Mouse (Mus musculus): ENCODE data around the gene Anks1. TPM values are rescaled to one million over a fixed set of nuclear protein-coding genes. Genes with fewer than 3 reads are reported as not detected.

The Anks1 gene
- polyA plus RNA-seq, 1 experiment from 2014 or later, result 12.3 TPM

DNA sequence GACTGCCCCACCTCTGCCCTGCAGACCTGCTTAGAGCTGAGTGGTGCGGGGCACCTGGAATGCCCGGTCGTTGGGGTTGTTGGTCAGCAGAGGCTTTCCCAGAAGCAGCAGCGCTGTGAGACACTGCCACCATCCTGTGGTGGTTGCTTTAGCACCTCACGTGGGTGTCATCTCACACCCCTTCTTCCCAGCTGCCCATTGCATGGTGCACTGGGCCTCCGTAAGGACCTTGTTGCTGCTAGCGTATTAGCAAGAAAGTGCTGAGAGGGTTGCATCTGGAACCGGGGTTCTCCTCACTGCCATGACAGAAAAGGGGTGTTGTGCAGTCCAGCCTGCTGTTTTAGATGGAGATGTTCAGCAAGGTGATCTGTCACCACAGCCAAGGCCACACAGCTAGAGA lies 97.1 kb downstream of the Anks1 start:
- no peaks in the 10 kb centered on the region for H3K9me3 ChIP-seq
- H3K36me3 ChIP-seq, result peaks cover 4% of the 10 kb centered on the region; the same call in 1 of the 2 replicates
- no peak overlapping the region for H3K4me3 ChIP-seq
- H3K4me2 ChIP-seq, result no peak overlapping the region; the same call in 1 of the 2 replicates
- peaks cover 57% of the 10 kb centered on the region for H3K4me1 ChIP-seq
- H3K27ac ChIP-seq, result peak overlapping the region; percentile 92
- no peak overlapping the region for H3K9ac ChIP-seq
- no peak for ATAC-seq (ENCODE audit: insufficient number of reproducible peaks, low FRiP score, low TSS enrichment, low read depth)
- 68% methylated on average over 8 of the region's 8 CpGs for WGBS
- no peaks in the 10 kb centered on the region for H3K27me3 ChIP-seq

DNA sequence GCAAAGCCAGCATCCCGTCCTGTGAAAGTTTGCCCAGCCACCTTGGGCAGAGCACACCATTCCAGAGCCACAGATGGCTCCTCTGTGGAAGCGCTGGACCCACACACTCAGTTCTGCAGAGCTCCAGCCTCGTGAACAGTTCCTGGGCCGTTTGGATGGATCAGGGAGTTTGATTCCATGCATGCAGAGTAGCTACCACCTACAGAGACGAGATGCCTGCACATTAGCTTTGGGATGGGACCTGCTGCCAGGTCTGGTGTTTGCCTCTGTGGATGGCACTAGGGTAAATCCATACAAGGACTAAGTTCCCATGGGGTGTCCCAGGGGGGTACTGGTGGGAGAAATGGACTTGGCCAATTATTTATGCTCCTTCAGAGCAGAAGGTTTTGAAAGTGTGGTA lies 97.5 kb downstream of the Anks1 start:
- 54% methylated on average over 5 of the region's 5 CpGs for whole genome bisulfite sequencing
- H3K4me1 ChIP-seq, result peaks cover 54% of the 10 kb centered on the region
- no peak for ATAC-seq (ENCODE audit: insufficient number of reproducible peaks, low FRiP score, low TSS enrichment, low read depth)

DNA sequence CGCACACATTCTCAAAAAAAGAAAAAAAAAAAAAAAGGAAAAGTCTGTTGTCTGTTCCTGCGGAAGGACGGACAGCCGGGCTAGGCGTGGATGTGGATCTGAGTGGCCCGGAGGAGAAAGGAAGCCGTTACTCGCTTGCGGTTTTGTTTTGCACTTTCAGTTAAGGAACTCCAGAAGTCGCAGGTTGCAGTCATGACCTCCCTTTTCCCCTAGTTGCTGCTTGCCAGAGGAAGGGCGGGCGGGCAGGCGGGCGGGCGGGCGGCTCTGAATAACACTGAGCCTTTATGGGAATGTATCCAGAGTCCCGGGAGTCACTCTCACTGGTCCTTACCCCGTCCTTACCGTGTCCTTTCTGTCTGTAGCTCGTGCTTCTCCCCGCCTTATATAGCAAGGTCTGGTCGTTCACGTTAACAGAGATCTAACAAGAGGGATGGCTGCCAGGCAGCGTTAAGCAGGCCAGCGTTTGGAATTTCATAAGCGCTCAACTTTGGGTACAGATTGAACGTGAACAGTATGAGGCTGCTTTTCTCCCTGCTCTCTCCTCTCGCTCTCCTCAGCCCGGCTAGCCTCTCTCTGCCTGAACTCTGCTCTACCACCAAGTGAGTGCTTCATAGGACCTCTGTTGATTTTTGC lies 98.2 kb downstream of the Anks1 start:
- H3K4me3 ChIP-seq, result peak overlapping the region; percentile 27
- H3K4me1 ChIP-seq, result peaks cover 54% of the 10 kb centered on the region
- H3K36me3 ChIP-seq, result peaks cover 12% of the 10 kb centered on the region; the same call in 1 of the 2 replicates
- H3K27ac ChIP-seq, result peak overlapping the region; percentile 92
- no peaks in the 10 kb centered on the region for H3K9me3 ChIP-seq
- no peaks in the 10 kb centered on the region for H3K27me3 ChIP-seq
- H3K9ac ChIP-seq, result 0 out of 2 replicates have a peak overlapping the region, but pooled peaks have one; percentile 26
- ATAC-seq (ENCODE audit: insufficient number of reproducible peaks, low FRiP score, low TSS enrichment, low read depth), result peak; percentile 65
- H3K4me2 ChIP-seq, result peak overlapping the region; percentile 48
- WGBS, result 10% methylated on average over 29 of the region's 29 CpGs

More for the DNA sequence above, 97.5 kb downstream of the Anks1 start:
- Histone ChIP-seq H3K36me3 (peaks cover 8% of the 10 kb centered on the region; the same call in 1 of the 2 replicates), H3K27me3 (no peaks in the 10 kb centered on the region), H3K9ac (no peak overlapping the region), H3K4me2 (peak overlapping the region; percentile 48), H3K4me3 (no peak overlapping the region), H3K27ac (peak overlapping the region; percentile 92), H3K9me3 (no peaks in the 10 kb centered on the region)

DNA sequence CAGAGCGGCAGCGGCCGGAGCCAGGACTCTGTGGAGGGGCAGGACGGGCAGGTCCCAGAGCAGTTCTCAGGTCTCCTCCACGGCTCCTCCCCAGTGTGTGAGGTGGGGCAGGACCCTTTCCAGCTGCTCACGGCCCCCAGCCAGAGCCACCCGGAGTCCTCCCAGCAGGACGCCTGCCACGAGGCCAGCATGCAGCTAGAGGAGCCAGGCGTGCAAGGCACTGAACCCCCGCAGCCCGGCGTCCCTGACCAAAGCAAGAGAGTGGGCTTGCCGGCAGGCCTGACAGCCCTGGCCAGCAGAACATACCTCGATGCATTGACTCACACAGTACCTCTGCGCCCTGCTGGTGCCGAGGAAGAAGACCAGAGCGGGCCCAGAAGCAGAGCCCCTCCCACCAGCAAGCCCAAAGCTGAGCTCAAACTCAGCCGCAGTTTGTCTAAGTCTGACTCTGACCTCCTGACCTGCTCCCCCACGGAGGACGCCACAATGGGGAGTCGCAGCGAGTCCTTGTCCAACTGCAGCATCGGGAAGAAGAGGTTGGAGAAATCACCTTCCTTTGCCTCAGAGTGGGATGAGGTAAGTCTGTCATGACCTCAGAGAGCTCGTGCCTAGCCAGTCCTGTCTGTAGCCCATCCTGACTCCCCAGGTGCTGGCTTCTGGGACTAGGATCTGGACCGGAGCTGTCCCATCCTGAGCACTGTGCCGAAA lies 98.9 kb downstream of the Anks1 start:
- 32% methylated on average over 27 of the region's 27 CpGs for WGBS
- H3K9me3 ChIP-seq, result no peaks in the 10 kb centered on the region
- peaks cover 12% of the 10 kb centered on the region; the same call in 1 of the 2 replicates for H3K36me3 ChIP-seq
- H3K27me3 ChIP-seq, result no peaks in the 10 kb centered on the region
- ATAC-seq (ENCODE audit: insufficient number of reproducible peaks, low FRiP score, low TSS enrichment, low read depth), result peak; percentile 54
- peak overlapping the region; percentile 92 for H3K27ac ChIP-seq
- H3K4me3 ChIP-seq, result peak overlapping the region; percentile 27
- peak overlapping the region; percentile 26; the same call in 1 of the 2 replicates for H3K9ac ChIP-seq
- peak overlapping the region; percentile 48 for H3K4me2 ChIP-seq
- H3K4me1 ChIP-seq, result peaks cover 61% of the 10 kb centered on the region

DNA sequence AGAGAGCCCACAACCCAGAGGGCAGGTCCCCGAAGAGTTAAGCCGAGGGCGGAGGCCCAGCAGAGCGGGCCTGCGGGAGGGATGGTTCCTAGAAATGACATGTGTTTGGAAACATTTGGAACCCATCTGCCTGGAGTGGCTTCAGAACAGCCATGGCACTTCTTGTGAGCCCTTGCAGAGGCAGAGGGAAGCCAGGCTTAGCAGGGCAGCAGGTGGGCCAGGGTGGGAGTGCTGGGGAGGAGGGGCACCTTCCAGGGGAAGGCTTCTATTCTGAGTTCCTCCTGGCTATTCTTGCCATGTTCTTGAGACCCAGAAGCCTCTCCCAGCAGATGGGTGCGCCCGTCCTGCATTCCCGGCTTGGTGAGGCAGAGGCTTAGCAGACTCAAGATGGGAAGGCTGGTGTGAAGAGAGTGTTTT lies 99.5 kb downstream of the Anks1 start:
- Histone ChIP-seq H3K4me2 (peak overlapping the region; percentile 48), H3K27me3 (no peaks in the 10 kb centered on the region), H3K4me3 (peak overlapping the region; percentile 27), H3K27ac (peak overlapping the region; percentile 92), H3K9me3 (no peaks in the 10 kb centered on the region), H3K4me1 (peaks cover 67% of the 10 kb centered on the region), H3K36me3 (peaks cover 12% of the 10 kb centered on the region; the same call in 1 of the 2 replicates), H3K9ac (no peak overlapping the region)
- ATAC-seq (ENCODE audit: insufficient number of reproducible peaks, low FRiP score, low TSS enrichment, low read depth), result no peak
- WGBS, result 53% methylated on average over 8 of the region's 8 CpGs

DNA sequence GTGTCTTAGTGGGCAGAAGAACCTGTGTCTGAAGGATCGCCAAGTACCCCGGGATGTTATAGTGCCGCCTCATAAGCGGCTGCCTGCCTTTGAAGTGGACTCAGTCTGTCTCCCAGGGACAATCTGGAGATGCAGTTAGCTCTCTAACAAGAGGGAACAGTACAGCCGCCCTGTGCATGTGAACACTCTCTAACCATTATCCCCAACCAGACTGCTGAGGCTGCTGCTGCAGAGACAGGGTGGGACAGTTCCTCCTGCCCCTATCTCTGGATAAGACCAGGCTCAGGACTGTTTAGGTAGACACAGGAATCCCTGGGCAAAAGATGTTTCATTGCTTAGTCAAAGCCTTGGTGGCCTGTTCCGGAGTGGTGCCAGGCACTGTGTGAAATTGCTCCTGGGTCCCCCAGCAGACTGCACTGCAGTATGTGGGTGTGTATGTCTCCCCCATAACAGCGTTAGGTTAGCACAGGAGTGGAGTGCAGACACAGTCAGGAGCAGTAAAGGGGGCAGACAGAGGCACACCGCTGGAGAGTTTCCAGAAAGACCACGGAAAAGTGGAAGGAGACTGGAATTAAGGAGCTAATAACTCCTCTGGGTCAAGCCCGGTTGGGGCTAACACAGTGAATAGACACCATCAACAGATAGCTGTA lies 100.1 kb downstream of the Anks1 start:
- Histone ChIP-seq H3K36me3 (peaks cover 12% of the 10 kb centered on the region; the same call in 1 of the 2 replicates), H3K4me3 (peak overlapping the region; percentile 27), H3K4me2 (peak overlapping the region; percentile 48), H3K9me3 (no peaks in the 10 kb centered on the region), H3K9ac (no peak overlapping the region), H3K27ac (peak overlapping the region; percentile 92; the same call in 1 of the 2 replicates), H3K4me1 (peaks cover 72% of the 10 kb centered on the region), H3K27me3 (no peaks in the 10 kb centered on the region)
- no peak for ATAC-seq (ENCODE audit: insufficient number of reproducible peaks, low FRiP score, low TSS enrichment, low read depth)
- 74% methylated on average over 10 of the region's 10 CpGs for WGBS

DNA sequence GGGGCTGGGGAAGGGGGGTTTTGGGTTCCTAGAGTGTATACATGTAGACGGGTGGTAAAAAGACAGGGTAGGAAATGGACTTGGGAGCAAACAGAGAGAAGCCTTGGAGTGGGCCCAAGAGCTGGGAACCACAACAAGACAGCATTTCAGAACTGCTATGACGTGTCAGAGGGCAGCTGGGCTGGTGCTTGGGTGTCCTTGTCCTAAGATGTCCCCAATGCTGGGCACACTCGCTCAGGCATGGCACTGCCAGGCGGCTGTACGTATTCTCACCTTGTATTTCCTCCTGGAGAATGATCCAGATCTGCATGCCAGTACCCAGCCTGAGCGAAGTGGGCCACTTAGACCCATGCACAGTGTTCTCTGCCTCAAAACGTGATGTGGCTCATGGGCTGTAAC lies 100.6 kb downstream of the Anks1 start:
- peaks cover 12% of the 10 kb centered on the region; the same call in 1 of the 2 replicates for H3K36me3 ChIP-seq
- H3K4me2 ChIP-seq, result 0 out of 2 replicates have a peak overlapping the region, but pooled peaks have one; percentile 48
- H3K27me3 ChIP-seq, result no peaks in the 10 kb centered on the region
- peak overlapping the region; percentile 27; the same call in 1 of the 2 replicates for H3K4me3 ChIP-seq
- no peak overlapping the region for H3K27ac ChIP-seq
- H3K9me3 ChIP-seq, result no peaks in the 10 kb centered on the region
- H3K9ac ChIP-seq, result no peak overlapping the region
- H3K4me1 ChIP-seq, result peaks cover 72% of the 10 kb centered on the region
- WGBS, result 83% methylated on average over 7 of the region's 7 CpGs
- no peak for ATAC-seq (ENCODE audit: insufficient number of reproducible peaks, low FRiP score, low TSS enrichment, low read depth)

DNA sequence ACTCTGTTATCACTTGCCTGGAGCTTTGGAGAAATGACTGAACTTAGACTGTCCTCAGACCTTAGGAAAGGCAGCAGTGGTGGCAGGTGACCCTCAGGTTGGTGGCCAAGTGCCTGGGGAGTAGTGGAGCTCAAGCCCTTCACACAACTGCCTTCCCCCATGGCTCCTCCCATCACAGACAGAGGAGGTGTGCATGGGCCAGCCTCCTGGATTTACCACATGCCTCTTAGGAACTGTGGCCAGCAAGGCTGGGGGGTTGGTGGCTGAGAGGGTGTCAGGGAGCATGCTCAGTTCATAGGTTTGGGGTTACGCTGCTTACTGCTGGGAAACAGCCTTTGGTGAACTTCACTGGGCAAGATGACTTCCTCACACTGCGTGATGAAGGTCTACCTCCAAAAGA lies 101.8 kb downstream of the Anks1 start:
- Histone ChIP-seq H3K4me1 (peaks cover 75% of the 10 kb centered on the region), H3K4me2 (no peak overlapping the region), H3K27me3 (no peaks in the 10 kb centered on the region), H3K36me3 (peaks cover 12% of the 10 kb centered on the region; the same call in 1 of the 2 replicates), H3K27ac (no peak overlapping the region), H3K9me3 (no peaks in the 10 kb centered on the region), H3K9ac (no peak overlapping the region), H3K4me3 (no peak overlapping the region)
- 86% methylated on average over 2 of the region's 2 CpGs for WGBS
- ATAC-seq (ENCODE audit: insufficient number of reproducible peaks, low FRiP score, low TSS enrichment, low read depth), result no peak

DNA sequence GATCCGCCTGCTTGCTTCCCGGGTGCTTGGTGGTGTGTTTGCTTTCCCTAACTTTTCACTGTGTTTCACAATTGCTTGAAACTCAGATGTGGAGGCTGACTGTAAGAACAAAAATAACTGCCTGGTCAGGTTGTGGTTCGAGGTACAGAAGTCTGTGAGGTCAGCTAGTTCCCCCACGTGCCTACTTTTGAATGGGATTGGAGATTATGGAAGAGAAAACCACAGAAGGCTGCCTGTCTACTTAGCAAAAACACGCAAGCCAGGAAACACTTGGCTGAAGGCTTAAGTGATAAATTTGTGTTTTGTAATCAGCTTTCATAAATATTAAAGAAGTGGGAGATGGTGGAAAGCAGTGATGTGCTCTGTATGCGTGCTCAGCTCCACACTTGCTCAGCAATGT lies 103.7 kb downstream of the Anks1 start:
- Histone ChIP-seq H3K9me3 (no peaks in the 10 kb centered on the region), H3K4me3 (no peak overlapping the region), H3K4me2 (peak overlapping the region; percentile 19; the same call in 1 of the 2 replicates), H3K36me3 (peaks cover 12% of the 10 kb centered on the region; the same call in 1 of the 2 replicates), H3K4me1 (peaks cover 66% of the 10 kb centered on the region), H3K27me3 (no peaks in the 10 kb centered on the region), H3K9ac (no peak overlapping the region), H3K27ac (peak overlapping the region; percentile 61)
- ATAC-seq (ENCODE audit: insufficient number of reproducible peaks, low FRiP score, low TSS enrichment, low read depth), result no peak
- 65% methylated on average over 6 of the region's 6 CpGs for WGBS

DNA sequence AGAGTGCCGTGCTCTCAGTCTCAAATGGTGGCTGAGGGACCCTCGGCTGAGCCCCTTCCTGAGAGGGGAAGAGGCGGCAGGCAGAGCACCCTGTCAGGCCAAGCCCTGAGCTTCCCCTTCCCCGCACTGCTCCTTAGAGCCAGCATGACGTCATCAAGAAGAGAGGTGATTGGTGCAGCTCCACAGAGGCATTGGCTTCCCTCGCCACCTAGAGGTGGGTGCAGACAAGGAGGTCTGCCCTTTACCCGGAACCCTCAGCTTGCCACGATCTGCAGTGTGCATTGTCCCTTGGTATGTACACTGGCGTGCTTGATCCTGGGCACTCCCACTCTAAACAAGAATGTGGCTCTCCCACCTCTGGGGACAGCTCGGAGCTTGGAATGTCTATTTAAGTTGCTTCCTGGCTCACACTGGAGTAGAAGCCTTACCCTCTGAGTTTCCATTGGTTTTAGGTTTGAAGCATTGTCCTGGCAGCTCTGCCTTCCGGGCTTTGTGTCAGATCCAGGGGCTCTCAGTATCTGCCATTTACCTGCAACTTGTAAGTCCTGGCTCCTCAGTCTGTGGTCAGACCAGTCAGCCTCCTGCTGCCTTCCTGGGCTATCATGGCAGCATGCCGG lies 104.3 kb downstream of the Anks1 start:
- no peaks in the 10 kb centered on the region for H3K9me3 ChIP-seq
- H3K27me3 ChIP-seq, result no peaks in the 10 kb centered on the region
- H3K36me3 ChIP-seq, result peaks cover 12% of the 10 kb centered on the region; the same call in 1 of the 2 replicates
- H3K27ac ChIP-seq, result peak overlapping the region; percentile 61
- H3K4me1 ChIP-seq, result peaks cover 62% of the 10 kb centered on the region
- ATAC-seq (ENCODE audit: insufficient number of reproducible peaks, low FRiP score, low TSS enrichment, low read depth), result peak; percentile 74
- no peak overlapping the region for H3K9ac ChIP-seq
- H3K4me3 ChIP-seq, result no peak overlapping the region
- WGBS, result 19% methylated on average over 12 of the region's 12 CpGs
- H3K4me2 ChIP-seq, result peak overlapping the region; percentile 19; the same call in 1 of the 2 replicates

DNA sequence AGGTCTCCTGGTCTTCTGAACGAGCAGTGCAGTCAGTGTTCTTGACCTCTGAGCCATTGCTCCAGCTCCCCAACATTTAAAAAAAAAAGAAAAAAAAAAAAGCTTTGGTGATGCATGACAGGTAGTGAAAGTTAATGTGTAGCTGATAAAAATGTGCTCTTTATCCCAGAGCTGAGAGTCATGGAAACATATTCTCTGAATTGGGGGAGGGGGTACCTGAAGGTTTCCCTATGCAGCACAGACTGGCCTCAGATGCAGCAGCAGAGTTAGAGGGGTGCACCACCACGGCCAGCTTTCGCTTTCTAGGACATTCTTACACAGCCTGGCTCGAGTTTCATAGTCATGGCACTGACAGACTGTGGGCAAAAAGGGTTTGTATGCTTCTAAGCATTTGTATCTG lies 105.3 kb downstream of the Anks1 start:
- Histone ChIP-seq H3K27ac (peak overlapping the region; percentile 77; the same call in 1 of the 2 replicates), H3K4me1 (peaks cover 58% of the 10 kb centered on the region), H3K9me3 (no peaks in the 10 kb centered on the region), H3K36me3 (peaks cover 12% of the 10 kb centered on the region; the same call in 1 of the 2 replicates), H3K4me2 (no peak overlapping the region), H3K4me3 (no peak overlapping the region), H3K27me3 (no peaks in the 10 kb centered on the region), H3K9ac (no peak overlapping the region)
- ATAC-seq (ENCODE audit: insufficient number of reproducible peaks, low FRiP score, low TSS enrichment, low read depth), result no peak
- 57% methylated on average over 4 of the region's 4 CpGs for WGBS

Measured in limb, embryonic 15.5 days (tissue).